Mouse (Mus musculus) CH12.LX (cell line): ENCODE measurements around the gene Olfr1357. TPM values are rescaled to one million over a fixed set of nuclear protein-coding genes. Genes with fewer than 3 reads are reported as not detected.

ENCODE experiments used
- DNase-seq: peaks from one replicate; pipeline ENCODE4 v3.0.0-alpha.2; 2013; ENCODE audit errors: extremely low read depth
- H3K27ac ChIP-seq: 2 replicates; pipeline ENCODE4 v1.5.1; 2012; ENCODE audit warnings: low read depth, mild to moderate bottlenecking, control low read depth, moderate library complexity; ENCODE audit not compliant: insufficient read depth
- H3K27me3 ChIP-seq: replicated peaks from 2 replicates; pipeline ENCODE3; 2012; ENCODE audit warnings: inconsistent platforms
- H3K36me3 ChIP-seq, 2 experiments: replicated peaks in 1 of 2; 2 replicates each; pipeline versions ENCODE3 to v1.6.1; 2012; ENCODE audit warnings: inconsistent platforms in 1 of 2, low read length in 1 of 2, mild to moderate bottlenecking in 1 of 2, mixed read lengths in 1 of 2, moderate library complexity in 1 of 2; ENCODE audit not compliant: control insufficient read depth in 1 of 2, insufficient read depth in 1 of 2
- H3K4me1 ChIP-seq, 2 experiments: 2 replicates each; pipeline ENCODE4 v1.6.1; 2012; ENCODE audit warnings: inconsistent platforms in 1 of 2, moderate library complexity in 1 of 2; ENCODE audit not compliant: insufficient read depth in 2 of 2, control insufficient read depth in 1 of 2
- H3K4me2 ChIP-seq: 2 replicates; pipeline ENCODE4 v1.6.1; 2012; ENCODE audit warnings: low read depth, mild to moderate bottlenecking, control low read depth; ENCODE audit not compliant: poor library complexity, insufficient read depth, severe bottlenecking
- H3K4me3 ChIP-seq, 3 experiments: fragments of 150-350 bp in 1 of 3; sonication (generic) in 1 of 3; replicated peaks in 1 of 3; 2 replicates each; pipeline versions ENCODE3 to v1.5.1; 2011 to 2012; ENCODE audit warnings: low read depth in 2 of 3, low read length in 2 of 3, mild to moderate bottlenecking in 2 of 3, moderate library complexity in 2 of 3, control low read depth in 1 of 3, improper control_type of control experiment in 1 of 3, inconsistent platforms in 1 of 3, mixed read lengths in 1 of 3; ENCODE audit not compliant: poor library complexity in 1 of 3
- H3K79me2 ChIP-seq: replicated peaks from 2 replicates; pipeline ENCODE4 v1.6.1; 2012; ENCODE audit warnings: mild to moderate bottlenecking, moderate library complexity; ENCODE audit not compliant: control insufficient read depth, poor library complexity, insufficient read depth, severe bottlenecking; ENCODE audit errors: extremely low read depth
- H3K9ac ChIP-seq: 2 replicates; pipeline ENCODE4 v1.6.1; 2012; ENCODE audit warnings: low read depth, mild to moderate bottlenecking, control low read depth, moderate library complexity; ENCODE audit not compliant: insufficient read depth
- H3K9me3 ChIP-seq: replicated peaks from 2 replicates; pipeline ENCODE3; 2012; ENCODE audit warnings: low read length, inconsistent platforms, mixed read lengths
- CHD1 ChIP-seq: IDR thresholded peaks from 2 replicates; pipeline ENCODE4 v1.6.1; 2012; ENCODE audit warnings: low read depth, low read length, improper control_type of control experiment, inconsistent platforms
- E2F4 ChIP-seq: IDR thresholded peaks from 2 replicates; pipeline ENCODE4 v1.6.1; 2011; ENCODE audit warnings: low read depth, low read length, improper control_type of control experiment; ENCODE audit not compliant: insufficient replicate concordance
- EP300 ChIP-seq: IDR thresholded peaks from 2 replicates; pipeline ENCODE4 v1.6.1; 2011; ENCODE audit warnings: low read length, improper control_type of control experiment
- GABPA ChIP-seq: IDR thresholded peaks from 2 replicates; pipeline ENCODE4 v1.6.1; 2012; ENCODE audit warnings: low read depth, low read length, improper control_type of control experiment, inconsistent platforms; ENCODE audit not compliant: insufficient replicate concordance
- KAT2A ChIP-seq: IDR thresholded peaks from 2 replicates; pipeline ENCODE4 v1.6.1; 2012; ENCODE audit warnings: low read length, improper control_type of control experiment, inconsistent platforms; ENCODE audit not compliant: insufficient replicate concordance
- MAFK ChIP-seq: IDR thresholded peaks from 2 replicates; pipeline ENCODE4 v1.6.1; 2011; ENCODE audit warnings: low read length, improper control_type of control experiment; ENCODE audit not compliant: insufficient replicate concordance
- MAZ ChIP-seq: IDR thresholded peaks from 2 replicates; pipeline ENCODE4 v1.6.1; 2012; ENCODE audit warnings: low read depth, mild to moderate bottlenecking, inconsistent platforms, low read length, improper control_type of control experiment, moderate library complexity
- MXI1 ChIP-seq: IDR thresholded peaks from 2 replicates; pipeline ENCODE4 v1.6.1; 2011; ENCODE audit warnings: mild to moderate bottlenecking, low read depth, low read length, improper control_type of control experiment
- MYC ChIP-seq: IDR thresholded peaks from 2 replicates; pipeline ENCODE4 v1.6.1; 2011; ENCODE audit warnings: low read depth, mild to moderate bottlenecking, improper control_type of control experiment, low read length
- PAX5 ChIP-seq: IDR thresholded peaks from 2 replicates; pipeline ENCODE4 v1.6.1; 2012; ENCODE audit warnings: low read length, inconsistent platforms, mixed read lengths
- POLR2A ChIP-seq: IDR thresholded peaks from 2 replicates; pipeline ENCODE4 v1.6.1; 2011; ENCODE audit warnings: low read depth, mild to moderate bottlenecking, improper control_type of control experiment, low read length
- POLR2AphosphoS2 ChIP-seq: IDR thresholded peaks from 2 replicates; pipeline ENCODE4 v1.6.1; 2011; ENCODE audit warnings: low read depth, low read length, improper control_type of control experiment
- RCOR1 ChIP-seq: conservative IDR thresholded peaks from 2 replicates; pipeline ENCODE4 v1.6.1; 2012; ENCODE audit warnings: low read depth, mild to moderate bottlenecking, inconsistent platforms, low read length, improper control_type of control experiment
- SMC3 ChIP-seq: IDR thresholded peaks from 2 replicates; pipeline ENCODE4 v1.6.1; 2011; ENCODE audit warnings: low read depth, low read length, improper control_type of control experiment
- TBP ChIP-seq: conservative IDR thresholded peaks from 2 replicates; pipeline ENCODE4 v1.6.1; 2011; ENCODE audit warnings: low read depth, low read length, improper control_type of control experiment
- TCF12 ChIP-seq: IDR thresholded peaks from 2 replicates; pipeline ENCODE4 v1.6.1; 2014; ENCODE audit warnings: low read depth, mild to moderate bottlenecking, inconsistent platforms, low read length, improper control_type of control experiment
- USF1 ChIP-seq: IDR thresholded peaks from 2 replicates; pipeline ENCODE4 v1.6.1; 2014; ENCODE audit warnings: low read depth, mild to moderate bottlenecking, inconsistent platforms, low read length, improper control_type of control experiment
- USF2 ChIP-seq: conservative IDR thresholded peaks from 2 replicates; pipeline ENCODE4 v1.6.1; 2011; ENCODE audit warnings: low read depth, low read length, improper control_type of control experiment
- ZC3H11A ChIP-seq: IDR thresholded peaks from 2 replicates; pipeline ENCODE4 v1.6.1; 2012; ENCODE audit warnings: low read depth, mild to moderate bottlenecking, inconsistent platforms, low read length, improper control_type of control experiment
- ZMIZ1 ChIP-seq: IDR thresholded peaks from 2 replicates; pipeline ENCODE4 v1.6.1; 2012; ENCODE audit warnings: low read depth, mild to moderate bottlenecking, inconsistent platforms, low read length, improper control_type of control experiment
- dilution Hi-C: fragments of 300-500 bp; cut with MboI; formaldehyde crosslinking; loops from 2 replicates; pipeline ENCODE4 v1.14.3; 2020; ENCODE audit warnings: low sequenced_read_pairs; ENCODE audit not compliant: extremely low pct_unique_long_range_greater_than_20kb, extremely low pct_ligation_motif_present
- in situ Hi-C: fragments of 300-500 bp; cut with MboI; formaldehyde crosslinking; loops from 3 replicates; pipeline ENCODE4 v1.14.3; 2019; ENCODE audit warnings: low sequenced_read_pairs, low pct_ligation_motif_present, low pct_unique_long_range_greater_than_20kb, mixed read lengths
- polyA plus RNA-seq: library from polyadenylated mRNA; unstranded; fragments of >175 nt; gene quantifications from 2 replicates; pipeline ENCODE4 v1.2.1, GENCODE M21; 2012; ENCODE audit warnings: low read depth; ENCODE audit not compliant: insufficient read length
- total RNA-seq, 2 experiments: library from RNA; depleted of rRNA; stranded (reverse); fragments of 300-350 nt in 1 of 2; fragments of >200 nt in 1 of 2; gene quantifications; 2 replicates each; pipeline ENCODE4 v1.2.3; 2012 to 2014

Olfr1357 gene
- total and polyA plus RNA-seq, 3 experiments: not detected

DNA sequence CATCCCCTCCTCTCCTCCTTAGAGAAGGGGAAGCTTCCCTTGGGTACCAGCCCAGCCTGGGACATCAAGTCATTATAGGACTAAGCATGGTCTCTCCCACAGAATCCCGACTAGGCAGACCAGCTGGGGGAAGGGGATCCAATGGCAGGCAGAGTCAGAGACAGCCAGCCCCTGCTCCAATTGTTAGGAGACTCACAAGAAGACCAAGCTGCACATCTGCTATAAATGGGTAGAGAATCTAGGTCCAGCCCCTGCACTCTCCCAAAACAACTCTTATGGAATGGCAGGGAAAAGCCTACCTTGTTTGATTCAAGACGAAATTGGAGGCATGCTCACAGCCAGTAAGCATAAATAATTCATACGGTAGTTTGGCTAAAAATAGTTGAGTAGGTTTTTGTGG lies 44.6 kb downstream of the Olfr1357 start:
- peak overlapping the region in 1 of 3 experiments; percentile 2 for H3K4me3 ChIP-seq
- H3K27me3 ChIP-seq: peaks cover 30% of the 10 kb centered on the region
- no peak overlapping the region for H3K27ac ChIP-seq
- no peaks in the 10 kb centered on the region for H3K9me3 ChIP-seq
- dilution Hi-C loops: no loop called here
- DNase-seq: no peak
- no peak overlapping the region for H3K4me2 ChIP-seq
- peak overlapping the region; percentile 64; the same call in 1 of the 2 replicates for H3K9ac ChIP-seq
- H3K36me3 ChIP-seq: peaks cover 8 to 20% of the 10 kb centered on the region in 2 experiments
- H3K4me1 ChIP-seq: peaks cover 8 to 22% of the 10 kb centered on the region in 2 experiments
- in situ Hi-C loops: no loop called here
- TF ChIP-seq MAZ (no peak), SMC3 (no peak), ZMIZ1 (no peak), TBP (no peak)
- no peaks in the 10 kb centered on the region for H3K79me2 ChIP-seq

DNA sequence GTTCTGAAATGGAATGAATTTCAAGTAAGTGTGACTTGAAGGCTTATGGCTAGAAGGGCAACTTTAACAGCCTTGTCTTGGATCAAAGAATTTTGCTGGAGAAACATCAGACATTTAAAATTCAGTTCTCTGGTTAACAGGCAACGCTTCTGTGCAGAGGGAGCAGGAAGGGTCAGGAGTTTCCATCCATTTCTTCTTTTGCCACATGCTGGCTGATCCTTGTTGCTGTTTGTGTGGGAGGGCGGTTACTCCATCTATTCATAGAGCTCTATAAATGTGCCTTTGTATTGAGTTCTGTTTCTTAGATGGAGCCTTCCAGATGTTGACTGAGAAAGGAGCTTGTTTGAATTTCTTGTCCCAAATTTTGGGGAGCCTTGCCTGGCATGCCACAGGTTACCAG lies 47.0 kb downstream of the Olfr1357 start:
- Histone ChIP-seq H3K4me3 (no peak overlapping the region), H3K4me2 (no peak overlapping the region), H3K27me3 (peaks cover 39% of the 10 kb centered on the region), H3K79me2 (no peaks in the 10 kb centered on the region), H3K27ac (no peak overlapping the region), H3K36me3 (no peaks in the 10 kb centered on the region), H3K9me3 (no peaks in the 10 kb centered on the region), H3K9ac (no peak overlapping the region), H3K4me1 (peaks cover 8 to 20% of the 10 kb centered on the region in 2 experiments)
- in situ Hi-C loops: no loop called here
- dilution Hi-C loops: no loop called here
- DNase-seq: no peak
- TF ChIP-seq USF2 (no peak), E2F4 (no peak), MYC (no peak), POLR2A (no peak), USF1 (no peak), TBP (no peak), CHD1 (no peak), MAFK (no peak), MXI1 (no peak), KAT2A (no peak), POLR2AphosphoS2 (no peak), MAZ (no peak), TCF12 (no peak), GABPA (no peak), ZC3H11A (no peak), PAX5 (no peak), RCOR1 (no peak), EP300 (no peak)
